Mouse (Mus musculus) layer of hippocampus, adult 8-10 months (tissue): ENCODE data around the gene Gm43552. TPM values are rescaled to one million over a fixed set of nuclear protein-coding genes. Genes with fewer than 3 reads are reported as not detected.

ENCODE experiments used
- DNase-seq, 2 experiments: peaks; one replicate each; pipeline ENCODE4 v3.0.0; 2022; ENCODE audit warnings: low spot score in 2 of 2
- total RNA-seq, 4 experiments: library from RNA; stranded (reverse); gene quantifications; 2 replicates each; pipeline ENCODE4 v1.2.4; 2022

The Gm43552 gene
- total RNA-seq, 4 experiments from 2014 or later, result 10.0 TPM; not detected in 3

DNA sequence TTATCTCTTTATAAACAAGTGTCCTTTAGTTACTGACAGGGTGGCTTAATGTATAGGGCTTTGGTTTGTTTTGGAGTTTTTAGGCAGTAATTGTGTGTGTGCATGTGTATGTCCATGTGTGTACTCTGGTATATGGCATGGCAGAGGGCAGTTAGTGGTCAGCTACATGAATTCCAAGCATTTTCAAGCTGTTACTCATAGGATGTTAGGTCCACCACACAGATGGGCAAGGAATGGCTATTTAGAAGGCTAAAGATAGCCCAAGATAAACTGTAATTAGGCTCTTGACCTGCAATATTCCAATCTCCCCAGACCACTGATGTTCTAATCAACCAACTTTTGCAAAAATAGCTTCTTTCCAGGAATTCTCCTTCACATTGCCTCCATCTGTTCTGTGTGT lies 54.6 kb downstream of the Gm43552 start:
- DNase-seq, result no peak

DNA sequence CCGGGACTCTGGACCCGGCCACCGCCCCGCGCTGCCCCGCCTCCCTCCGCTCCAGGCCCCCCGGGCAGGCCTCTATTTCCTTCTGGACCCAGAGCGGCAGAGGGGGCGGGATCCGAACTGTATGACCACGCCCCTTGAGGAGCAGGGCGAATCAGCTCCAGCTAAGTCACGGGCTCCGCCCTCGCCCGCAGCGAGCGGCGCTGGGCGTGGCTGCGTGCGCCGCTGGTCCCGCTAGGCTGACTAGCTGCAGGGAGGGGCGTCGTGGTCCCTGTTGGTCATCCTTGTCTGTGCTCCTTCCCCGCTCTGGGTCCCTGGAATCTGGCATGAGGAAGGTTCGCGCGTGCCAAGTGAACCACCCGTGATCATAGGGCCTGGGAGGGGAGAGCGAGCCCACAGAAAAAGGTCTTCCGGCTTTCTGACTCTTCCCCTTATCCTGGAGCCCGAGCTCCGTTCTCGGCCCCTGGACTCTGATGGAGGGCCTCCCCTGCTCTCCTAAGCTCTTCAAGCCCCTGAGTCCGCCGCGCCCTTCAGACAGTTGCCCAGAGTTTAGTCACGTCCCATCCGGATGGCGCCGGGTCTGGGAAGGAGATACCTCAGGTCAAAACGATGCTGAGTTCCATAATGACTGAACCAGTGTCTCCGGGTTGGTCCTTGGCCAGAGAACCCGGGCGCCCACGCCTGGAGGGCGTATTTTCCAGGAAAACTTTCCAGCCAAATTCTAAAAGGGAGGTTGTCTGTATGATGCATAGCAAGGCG lies 56.6 kb downstream of the Gm43552 start, which contains the start of gene Ugdh:
Gene Ugdh (minus strand): TSS at position 144 of the 756 bp plus-strand sequence.
- peak; percentile 94 to 95 for DNase-seq

DNA sequence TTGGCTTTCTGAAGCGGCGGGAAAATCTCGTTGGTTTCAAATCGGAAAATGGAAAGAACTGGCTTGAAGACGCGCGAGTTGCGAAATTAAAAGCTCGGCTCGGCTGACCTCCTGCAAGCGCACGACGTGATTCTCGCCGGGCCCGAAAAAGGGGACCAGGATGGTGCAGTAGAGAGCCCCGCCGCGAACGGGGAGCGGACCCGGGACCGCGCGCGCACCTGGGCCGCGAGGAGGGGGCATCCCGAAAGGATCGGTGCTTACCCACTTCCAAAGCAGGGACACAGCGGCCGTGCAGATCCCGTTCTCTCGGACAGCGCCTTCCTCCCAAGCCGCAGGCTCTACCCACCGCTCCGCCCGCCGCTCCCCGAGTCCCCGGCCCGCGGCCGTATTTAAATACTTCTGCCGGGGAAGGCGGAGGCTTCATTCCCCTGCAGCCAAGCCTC lies 57.2 kb downstream of the Gm43552 start:
- DNase-seq, result no peak

DNA sequence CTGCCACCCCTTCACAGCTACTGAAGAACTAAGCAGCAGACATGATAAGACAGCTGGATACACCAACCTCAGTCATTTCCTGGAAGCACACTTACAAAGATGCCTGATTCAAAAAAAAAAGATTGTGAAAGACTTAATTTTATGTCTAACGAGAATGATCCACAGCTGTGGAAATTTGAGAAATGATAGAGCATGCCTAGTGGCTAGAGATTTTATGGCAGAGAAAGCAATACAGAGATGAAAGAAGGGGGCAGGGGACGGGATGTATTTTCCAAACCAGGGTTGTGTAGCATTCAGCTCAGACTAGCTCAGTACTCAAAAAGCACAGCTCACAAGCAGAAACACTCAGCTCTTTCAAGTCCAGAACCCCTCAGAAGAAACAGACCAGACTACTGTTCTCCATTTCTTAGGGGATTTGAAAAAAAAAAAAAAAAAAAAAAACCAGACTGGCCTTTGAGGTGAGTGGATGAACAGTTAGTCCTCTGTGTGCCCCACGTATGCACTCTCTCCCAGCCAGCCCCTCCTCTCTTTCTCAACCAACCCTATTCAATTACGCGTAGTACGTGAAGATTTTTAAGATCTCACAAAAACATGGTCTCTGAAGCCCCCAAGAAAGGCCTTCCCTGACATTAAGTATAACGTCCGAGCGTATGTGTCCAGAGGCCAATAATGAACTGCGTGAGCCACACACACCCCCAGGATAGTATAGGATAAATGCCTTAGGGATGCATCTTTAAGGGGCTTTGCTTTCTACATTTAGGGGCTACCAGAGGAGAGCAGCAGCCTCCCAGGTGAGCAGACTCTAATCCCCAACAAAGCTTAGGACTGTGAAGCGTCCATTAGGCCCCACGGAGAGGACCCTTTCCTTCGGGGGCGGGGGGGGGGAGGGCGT lies 57.9 kb downstream of the Gm43552 start:
- DNase-seq, result no peak

DNA sequence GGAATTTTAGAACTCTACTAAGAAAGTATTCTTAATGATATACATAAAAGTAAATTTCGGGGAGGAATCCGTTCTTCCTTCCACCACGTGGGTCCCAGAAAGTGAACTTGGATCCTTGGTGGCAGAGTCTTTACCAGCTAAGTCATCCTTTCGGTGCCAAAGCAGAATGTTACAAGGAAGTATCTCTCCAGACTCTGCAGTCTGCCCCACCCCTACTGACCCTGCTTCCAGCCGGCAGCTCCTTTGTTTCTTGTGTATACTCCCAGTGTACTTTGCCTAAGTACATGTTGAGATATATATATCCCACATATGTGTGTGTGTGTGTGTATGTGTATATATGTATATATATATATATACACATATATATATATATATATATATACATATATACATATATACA lies 63.2 kb downstream of the Gm43552 start:
- DNase-seq, result no peak

DNA sequence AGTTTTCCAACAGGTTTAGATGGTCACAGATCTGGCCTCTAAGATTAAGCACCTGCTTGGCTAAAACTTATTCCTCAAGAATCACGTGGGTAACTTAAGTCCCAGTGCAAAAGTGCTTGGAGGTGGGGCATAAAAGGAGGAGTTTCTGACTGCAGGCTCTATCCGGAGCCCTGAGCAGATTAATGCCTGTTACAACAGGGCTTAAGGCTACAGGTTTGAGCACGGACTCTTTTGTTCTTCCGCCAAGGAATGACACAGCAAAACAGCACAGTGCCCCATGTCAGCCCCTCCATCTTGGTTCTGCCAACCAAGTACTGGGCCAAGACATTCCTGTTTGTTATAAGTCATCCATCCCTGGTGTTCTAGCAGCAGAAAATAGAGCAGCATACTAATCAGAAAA lies 64.3 kb downstream of the Gm43552 start:
- no peak for DNase-seq

DNA sequence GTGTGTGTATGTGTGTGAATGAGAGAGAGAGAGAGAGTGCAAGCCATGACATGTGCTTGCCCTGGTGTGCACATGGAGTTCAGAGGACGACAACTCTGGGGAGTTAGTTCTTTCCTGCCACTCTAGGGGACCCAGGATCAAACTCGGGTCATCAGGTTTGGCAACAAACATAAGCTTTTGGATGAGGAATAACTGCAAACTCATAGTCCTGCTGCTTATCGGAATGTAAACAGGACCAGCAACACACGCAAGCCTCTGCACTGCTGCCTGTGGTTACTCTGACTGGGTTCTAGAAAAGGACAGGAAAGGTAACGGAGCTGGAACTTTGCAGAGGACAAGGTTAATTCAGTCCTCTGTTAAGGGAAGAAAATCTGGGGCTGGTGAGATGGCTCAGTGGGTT lies 67.4 kb downstream of the Gm43552 start:
- DNase-seq, result no peak

DNA sequence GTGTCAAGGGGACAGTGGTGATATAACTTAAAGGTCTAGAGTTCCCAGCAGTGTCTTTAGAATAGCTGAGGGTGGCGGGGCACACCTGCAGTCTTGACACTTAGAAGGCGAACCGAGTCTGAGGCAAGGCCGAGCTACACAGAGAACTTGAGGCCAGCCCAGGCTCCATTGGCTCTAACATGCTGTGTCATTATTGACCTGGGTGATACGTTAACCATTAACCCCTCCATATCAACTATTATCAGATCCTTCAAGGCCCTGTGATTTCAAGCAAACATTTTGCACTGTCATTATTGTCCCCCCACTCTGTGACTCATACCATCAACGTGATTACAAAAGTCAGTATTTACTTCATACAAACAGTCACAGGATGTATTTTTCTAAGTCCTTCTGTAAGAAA lies 68.4 kb downstream of the Gm43552 start:
- DNase-seq, result no peak

DNA sequence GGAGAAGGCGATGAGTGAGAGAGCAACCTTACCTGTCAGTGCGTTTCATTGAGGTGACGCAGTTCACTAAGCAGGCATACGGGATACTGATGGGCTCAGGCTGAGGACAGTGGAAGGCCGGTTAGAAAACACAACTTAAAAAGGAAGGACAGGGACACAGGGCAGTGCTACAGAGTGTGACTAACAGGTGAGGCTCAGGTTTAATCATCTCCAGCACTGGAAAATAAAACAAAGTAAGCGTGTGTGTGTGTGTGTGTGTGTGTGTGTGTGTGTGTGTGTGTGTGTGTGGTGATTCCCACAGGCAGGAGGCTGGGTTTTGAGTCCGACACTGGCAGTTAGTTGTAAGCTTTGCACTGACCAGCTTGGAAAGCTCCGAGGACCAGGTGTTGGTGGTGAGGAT lies 69.8 kb downstream of the Gm43552 start:
- DNase-seq, result no peak

DNA sequence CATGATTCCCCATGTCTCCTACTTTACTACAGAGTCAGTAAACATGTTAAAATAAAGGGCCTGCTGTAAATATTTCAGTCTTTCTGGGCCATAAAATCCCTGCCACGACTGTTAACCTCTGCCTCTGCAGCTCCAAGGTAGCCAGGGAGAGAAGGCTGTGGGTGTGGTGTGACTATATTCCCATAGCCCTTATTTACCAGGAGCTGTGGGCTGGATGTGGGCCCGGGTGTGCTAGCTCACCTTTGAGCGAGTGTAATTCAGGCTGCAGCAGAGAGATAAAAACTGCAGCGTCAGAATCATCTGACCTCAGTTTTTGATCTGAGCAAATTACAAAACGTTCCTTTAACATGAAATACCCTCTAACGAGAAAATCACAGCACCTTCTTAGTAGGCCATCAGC lies 71.8 kb downstream of the Gm43552 start:
- DNase-seq, result no peak

DNA sequence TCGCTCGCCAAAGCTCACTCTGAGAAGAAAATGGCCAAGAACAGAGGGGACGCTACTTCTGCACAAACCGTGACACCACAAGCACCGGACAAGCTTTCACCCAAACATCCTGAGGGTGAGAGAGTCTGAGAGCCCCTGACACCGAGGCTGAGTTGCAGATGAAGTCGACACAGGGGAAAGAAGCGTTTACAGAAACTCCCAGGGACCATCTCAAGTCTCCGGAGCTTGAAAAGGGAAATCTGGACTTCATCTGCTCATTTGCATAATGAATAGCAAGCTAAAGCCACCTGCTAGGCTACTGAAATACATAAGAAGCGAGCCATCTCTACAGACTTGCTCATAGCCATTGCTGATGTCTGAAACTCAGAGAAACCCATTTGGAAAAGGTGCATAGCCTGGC lies 73.5 kb downstream of the Gm43552 start:
- no peak for DNase-seq

DNA sequence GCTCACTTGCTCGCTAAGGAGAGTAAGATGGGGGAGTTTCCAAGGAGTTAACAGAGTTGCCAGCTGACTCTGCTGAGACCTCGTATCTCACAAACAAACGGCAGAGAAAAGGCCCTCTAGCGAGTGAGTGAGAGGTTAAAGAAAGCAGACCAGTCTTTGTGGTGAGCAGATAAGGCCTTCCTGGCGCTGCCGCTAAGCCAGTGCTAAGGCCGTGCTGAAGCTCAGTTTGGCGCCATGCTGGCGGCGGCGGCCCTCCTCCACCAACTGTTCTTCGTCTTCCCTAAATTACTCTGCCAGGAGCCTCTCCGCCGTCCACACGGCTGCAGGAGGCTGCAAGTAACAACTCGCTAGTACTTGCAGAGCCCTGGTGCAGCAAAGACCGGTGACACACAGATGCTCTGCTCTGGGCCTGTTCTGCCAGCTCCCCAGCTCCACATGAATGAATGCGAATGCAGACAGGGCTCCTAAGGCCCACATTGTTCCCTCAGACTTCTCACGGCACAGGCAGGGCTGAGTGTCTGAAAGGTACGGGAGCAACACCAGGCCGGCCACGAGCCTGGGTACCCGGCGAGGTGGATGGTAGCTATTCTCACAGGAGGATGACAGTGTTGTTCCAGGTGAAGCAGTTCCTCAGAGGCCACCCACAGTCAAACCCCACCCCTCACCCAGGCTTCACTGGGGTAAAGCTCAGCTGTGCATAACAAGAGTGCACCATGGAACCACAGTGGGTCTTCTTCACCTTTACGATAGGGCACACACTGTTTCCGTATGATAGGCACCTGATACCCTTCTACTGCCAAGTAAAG lies 76.8 kb downstream of the Gm43552 start:
- no peak for DNase-seq

DNA sequence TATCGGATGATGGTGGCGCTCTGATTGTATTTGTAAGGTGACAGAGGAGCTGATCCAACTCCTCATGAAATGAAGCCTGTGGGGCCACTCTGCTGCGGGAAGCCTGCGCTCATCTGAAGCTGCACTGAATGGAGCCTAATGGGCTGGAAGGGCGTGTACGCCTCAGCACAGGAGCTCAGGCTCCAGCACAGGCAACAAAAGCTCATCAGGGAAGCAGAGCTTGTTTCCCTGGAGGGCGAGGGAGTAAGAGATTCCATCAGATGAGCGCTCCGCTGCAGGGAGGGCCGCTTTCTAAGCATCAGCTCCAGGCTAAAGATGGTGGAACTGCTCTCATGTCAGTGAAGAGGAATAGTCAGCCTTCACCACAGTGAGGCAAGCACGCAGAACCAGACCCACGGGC lies 84.6 kb downstream of the Gm43552 start:
- DNase-seq, result no peak

DNA sequence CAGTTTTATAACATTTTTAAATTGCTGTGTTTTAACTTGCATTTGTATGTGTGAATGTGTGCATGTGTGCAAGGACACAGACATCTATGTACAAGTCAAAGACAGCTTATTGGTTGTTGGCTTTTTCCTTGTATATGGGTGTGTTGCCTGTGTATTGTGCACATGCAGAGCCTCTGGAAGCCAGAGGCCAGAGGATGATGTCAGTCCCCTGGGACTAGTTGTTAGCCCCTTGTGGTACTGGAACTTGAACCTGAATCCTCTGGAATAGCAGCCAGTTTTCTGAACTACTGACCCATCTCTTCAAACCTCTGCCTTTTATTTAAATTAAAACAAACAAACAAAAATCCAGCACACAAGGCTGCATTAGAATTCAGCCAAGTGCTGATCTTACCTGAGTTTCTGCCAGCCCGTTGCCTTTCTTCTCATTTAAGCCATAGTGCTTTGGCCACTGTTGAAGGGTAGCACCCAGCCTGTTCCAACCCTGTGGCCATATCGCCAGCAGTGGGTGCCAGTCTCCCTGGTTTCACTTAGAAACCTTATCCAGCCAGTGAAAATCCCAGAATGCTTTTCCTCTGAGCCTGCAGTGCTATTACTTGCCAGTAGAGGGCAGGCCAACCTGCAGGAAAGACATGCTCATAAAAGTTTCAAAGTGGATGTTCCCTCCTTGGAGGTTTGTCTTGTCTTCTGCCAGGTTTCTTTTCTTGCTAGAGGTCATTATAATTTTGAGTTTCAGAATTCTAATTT lies 91.2 kb downstream of the Gm43552 start:
- DNase-seq, result peak; percentile 60 to 83

DNA sequence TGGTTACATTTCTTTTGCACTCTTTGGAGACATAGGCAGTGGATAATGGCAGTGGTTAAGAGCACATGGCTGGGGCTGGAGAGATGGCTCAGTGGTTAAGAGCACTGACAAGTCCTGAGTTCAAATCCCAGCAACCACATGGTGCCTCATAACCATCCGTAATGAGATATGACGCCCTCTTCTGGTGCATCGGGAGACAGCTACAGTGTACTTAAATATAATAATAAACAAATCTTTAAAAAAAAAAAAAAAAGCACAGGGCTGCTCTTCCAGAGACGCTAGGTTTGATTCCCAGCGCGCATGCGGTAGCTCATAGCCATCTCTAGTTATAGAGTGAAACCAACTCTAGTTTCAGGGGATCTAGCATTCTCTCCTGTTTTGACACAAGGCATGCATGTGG lies 98.2 kb downstream of the Gm43552 start:
- DNase-seq, result no peak

DNA sequence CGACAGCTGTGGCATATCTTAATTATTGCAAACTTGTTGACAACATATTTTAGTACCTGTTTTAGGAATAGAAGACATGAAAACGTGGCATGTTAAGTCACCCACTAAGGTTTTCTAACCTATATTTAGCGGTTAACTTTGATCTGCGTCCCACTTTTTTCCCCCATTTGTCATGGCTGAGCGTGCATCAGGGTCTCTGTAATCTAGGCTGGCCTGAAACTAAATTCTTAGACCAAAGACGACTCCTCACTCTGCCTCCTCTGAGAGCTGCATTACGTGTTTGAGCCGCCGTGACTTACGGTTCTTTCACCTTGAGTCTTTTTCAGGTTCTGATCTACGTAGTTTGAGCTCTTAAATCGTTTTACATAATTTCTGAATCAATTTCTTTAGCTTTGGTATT lies 100.9 kb downstream of the Gm43552 start:
- DNase-seq, result no peak

DNA sequence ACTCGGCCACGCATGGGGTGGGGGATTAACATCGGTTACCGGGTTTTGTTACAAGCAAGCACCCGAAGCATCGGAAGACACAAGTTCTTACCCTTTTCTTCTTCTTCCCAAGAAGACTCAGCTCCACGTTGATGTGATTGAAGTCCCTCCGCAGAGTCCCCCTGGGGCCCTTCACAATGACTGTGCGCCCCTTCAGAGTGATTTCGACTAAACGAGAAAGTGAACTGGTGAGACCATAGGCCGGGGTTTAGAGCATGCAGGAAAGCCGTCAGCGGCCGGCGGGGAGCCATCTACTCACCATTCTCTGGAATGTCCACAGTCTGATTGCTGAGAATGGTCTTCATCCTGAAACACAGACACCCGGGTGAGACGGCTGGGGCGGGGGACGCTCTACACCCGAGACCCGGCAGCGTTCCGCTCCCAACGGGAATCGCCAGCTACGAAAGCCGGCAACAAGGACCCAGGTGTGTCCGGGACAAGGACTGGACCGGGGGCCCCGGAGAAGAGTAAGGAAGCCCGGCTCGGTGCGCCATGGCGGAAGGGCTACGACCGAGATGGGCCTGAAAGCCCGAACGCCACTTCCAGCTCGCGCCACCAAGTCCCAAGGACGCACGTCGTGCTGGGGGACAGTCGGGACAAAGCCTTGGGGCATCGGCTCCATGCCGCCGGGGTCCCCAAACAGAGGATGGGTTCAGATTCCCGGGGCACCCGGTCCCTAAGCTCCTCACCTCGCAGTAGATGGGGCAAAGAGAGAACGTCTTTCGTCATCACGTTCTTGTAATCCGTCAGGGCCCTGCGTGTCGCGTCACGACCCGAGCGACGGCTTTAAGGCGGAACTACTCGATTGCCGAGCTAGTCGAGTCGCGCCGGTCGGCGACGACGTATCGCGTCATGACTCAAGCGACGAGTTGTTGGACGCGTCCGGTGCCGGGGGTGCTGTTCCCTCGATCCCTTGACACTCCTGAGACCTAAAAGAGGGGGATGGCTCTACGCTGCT lies 101.7 kb downstream of the Gm43552 start, which contains the start of the genes Rpl9 and Lias:
Gene Rpl9 (minus strand): TSS at position 797 of the 997 bp plus-strand sequence.
Gene Lias (plus strand): TSS at position 850 of the 997 bp plus-strand sequence.
- peak; percentile 98 to 99 for DNase-seq

DNA sequence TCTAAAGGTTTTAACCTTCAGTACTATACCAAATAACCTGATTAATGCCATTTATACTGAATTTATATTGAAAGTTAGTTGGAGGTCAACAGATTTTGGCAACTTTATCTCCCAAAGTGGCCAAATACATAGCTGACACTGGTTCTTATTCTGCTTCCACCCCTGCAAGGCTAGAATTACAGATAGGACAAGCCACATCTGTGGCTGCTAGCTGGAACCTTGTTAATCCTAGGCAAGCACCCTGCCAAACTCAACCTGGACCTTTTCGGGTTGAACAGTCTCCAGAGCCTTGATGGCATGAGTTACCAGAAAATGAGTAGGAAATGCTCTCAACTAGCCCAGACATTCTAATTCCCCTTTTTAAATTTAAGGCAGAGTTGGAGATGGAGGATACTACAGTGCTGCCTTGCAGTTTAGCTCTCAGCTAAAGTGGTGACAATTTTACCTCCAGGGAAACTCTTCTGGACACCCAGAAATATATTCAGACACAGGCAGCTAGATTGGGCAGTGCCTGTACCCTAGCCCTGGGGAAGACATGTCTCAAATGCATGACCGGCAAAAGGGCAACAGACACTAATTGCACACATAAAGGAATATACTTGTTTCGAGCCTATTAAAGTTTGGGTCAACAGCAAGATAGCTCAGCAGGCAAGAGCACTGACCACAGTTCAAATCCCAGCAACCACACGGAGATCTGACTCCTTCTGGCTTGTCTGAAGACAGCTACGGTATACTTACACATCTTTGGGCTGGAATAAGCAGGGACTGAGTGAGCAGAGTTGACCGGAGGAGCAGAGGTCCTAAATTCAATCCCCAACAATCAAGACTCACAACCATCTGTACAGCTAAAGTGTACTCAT lies 105.4 kb downstream of the Gm43552 start:
- no peak for DNase-seq

DNA sequence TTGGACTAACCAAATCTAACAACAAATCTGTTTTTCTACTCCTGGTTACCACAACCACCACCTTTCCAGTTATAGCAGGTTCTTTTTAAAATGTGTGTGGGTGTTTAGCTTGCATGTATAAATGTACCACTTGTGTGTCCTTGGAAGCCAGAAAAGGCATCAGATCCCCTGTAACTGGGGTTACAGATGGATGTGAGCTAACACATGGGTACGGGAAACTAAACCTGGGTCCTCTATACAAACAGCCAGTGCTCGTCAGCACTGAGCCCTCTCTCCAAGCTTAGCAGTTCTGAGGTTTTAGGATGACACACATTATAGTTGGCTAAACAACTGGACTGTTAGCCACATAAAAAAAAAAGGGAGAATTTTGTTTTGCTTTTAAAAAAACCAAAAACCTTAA lies 106.9 kb downstream of the Gm43552 start:
- DNase-seq, result no peak
